Mouse (Mus musculus): ENCODE results near the gene Gm33815.
"Not testable (repeated sequence)": the region's sequence is repeated elsewhere in the genome, so short reads cannot be mapped to it uniquely, and the experiment has no call there.

The Gm33815 gene

GRCm38 (mm10) chrY:69320832-69321231 is at the start of gene Gm33815:
TSS of gene Gm33815 (plus strand) at chrY:69321132.
- DNase-seq, result not testable (repeated sequence)
